Mouse (Mus musculus) limb, embryonic 14.5 days (tissue): ENCODE results near the gene Gcg. TPM values are rescaled to one million over a fixed set of nuclear protein-coding genes. Genes with fewer than 3 reads are reported as not detected.

Experiments used
- ATAC-seq: fragments of 200-750 bp; cut with Nextera tagmentation; 2 replicates; pipeline ENCODE4 v1.8.0; 2017; ENCODE audit warnings: low read depth, moderate number of reproducible peaks, moderate TSS enrichment; ENCODE audit not compliant: low FRiP score
- DNase-seq: peaks from one replicate; pipeline ENCODE4 v3.0.0-alpha.2; 2015; ENCODE audit warnings: low spot score
- H3K27ac ChIP-seq: fragments of 300-500 bp; sonication (generic); replicated peaks from 2 replicates; pipeline ENCODE4 v1.5.1; 2014; ENCODE audit warnings: low read depth, mild to moderate bottlenecking, low read length, moderate library complexity, mixed read lengths
- H3K27me3 ChIP-seq: fragments of 300-500 bp; sonication (generic); 2 replicates; pipeline ENCODE4 v1.6.1; 2014; ENCODE audit warnings: low read length, mixed read lengths; ENCODE audit not compliant: control insufficient read depth, insufficient read depth
- H3K36me3 ChIP-seq: fragments of 300-500 bp; sonication (generic); 2 replicates; pipeline ENCODE4 v1.6.1; 2014; ENCODE audit warnings: mild to moderate bottlenecking, low read length, moderate library complexity, mixed read lengths; ENCODE audit not compliant: control insufficient read depth, insufficient read depth
- H3K4me1 ChIP-seq: fragments of 300-500 bp; sonication (generic); 2 replicates; pipeline ENCODE4 v1.6.1; 2014; ENCODE audit warnings: antibody characterized with exemption, low read length, mixed read lengths; ENCODE audit not compliant: control insufficient read depth, insufficient read depth
- H3K4me2 ChIP-seq: fragments of 300-500 bp; sonication (generic); replicated peaks from 2 replicates; pipeline ENCODE4 v1.6.1; 2014; ENCODE audit warnings: low read depth, mild to moderate bottlenecking, low read length, moderate library complexity; ENCODE audit not compliant: severe bottlenecking
- H3K4me3 ChIP-seq: fragments of 300-500 bp; sonication (generic); replicated peaks from 2 replicates; pipeline ENCODE4 v1.5.1; 2014; ENCODE audit warnings: low read length
- H3K9ac ChIP-seq: fragments of 300-500 bp; sonication (generic); 2 replicates; pipeline ENCODE4 v1.6.1; 2014; ENCODE audit warnings: mild to moderate bottlenecking, low read depth, low read length, moderate library complexity; ENCODE audit not compliant: severe bottlenecking
- H3K9me3 ChIP-seq: fragments of 300-500 bp; sonication (generic); 2 replicates; pipeline ENCODE4 v1.6.1; 2016; ENCODE audit warnings: low read length; ENCODE audit not compliant: control insufficient read depth
- POLR2A ChIP-seq: fragments of 200-500 bp; IDR thresholded peaks from 2 replicates; pipeline ENCODE4 v1.8.0; 2012; ENCODE audit warnings: inconsistent platforms, mild to moderate bottlenecking, moderate library complexity, borderline replicate concordance; ENCODE audit not compliant: insufficient read depth, insufficient read length; ENCODE audit errors: extremely low read depth
- WGBS: fragments of 180-500 bp; shearing (Covaris S2); extraction: QIAGEN DNeasy Blood & Tissue Kit; methylation state at CpG from one replicate; pipeline ENCODE4 v1.1.7; 2014; 5-methylcytosine and 5-hydroxymethylcytosine counted together
- polyA plus RNA-seq, 2 experiments: library from polyadenylated mRNA; depleted of rRNA in 1 of 2; stranded (reverse) in 1 of 2; unstranded in 1 of 2; fragments of >200 nt; fragmentation: Nextera tagmentation in 1 of 2; extraction: Ambion mirVana in 1 of 2; gene quantifications; 2 replicates each; pipeline versions ENCODE4 v1.2.1 to v1.2.3; 2012 to 2014

Gcg gene
- polyA plus RNA-seq, 2 experiments, result 0.15 TPM; not detected in 1

- no peaks in the 10 kb centered on the region for H3K27me3 ChIP-seq
- DNase-seq (no peak), ATAC-seq (no peak)
- peaks cover 7% of the 10 kb centered on the region for H3K4me1 ChIP-seq
- H3K9ac ChIP-seq, result no peak overlapping the region
- no peaks in the 10 kb centered on the region for H3K36me3 ChIP-seq
- WGBS, result 84% methylated on average over 5 of the region's 5 CpGs
- no peak overlapping the region for H3K4me3 ChIP-seq
- no peak for TF ChIP-seq POLR2A
- no peak overlapping the region for H3K4me2 ChIP-seq
- no peaks in the 10 kb centered on the region for H3K9me3 ChIP-seq
- no peak overlapping the region for H3K27ac ChIP-seq
These were observed 23.7 kb upstream of the Gcg start for GRCm38 (mm10) chr2:62507130-62507529.

GRCm38 (mm10) chr2:62506441-62506840, 23.0 kb upstream of the Gcg start:
- H3K9ac ChIP-seq, result no peak overlapping the region
- no peaks in the 10 kb centered on the region for H3K9me3 ChIP-seq
- no peak overlapping the region for H3K27ac ChIP-seq
- no peak overlapping the region for H3K4me3 ChIP-seq
- H3K4me1 ChIP-seq, result peaks cover 7% of the 10 kb centered on the region
- no peaks in the 10 kb centered on the region for H3K27me3 ChIP-seq
- no peaks in the 10 kb centered on the region for H3K36me3 ChIP-seq
- H3K4me2 ChIP-seq, result no peak overlapping the region
- DNase-seq (no peak), ATAC-seq (no peak)
- WGBS, result 59% methylated on average over 2 of the region's 2 CpGs
- no peak for TF ChIP-seq POLR2A

- 27% methylated on average over 4 of the region's 4 CpGs for whole genome bisulfite sequencing
- no peaks in the 10 kb centered on the region for H3K27me3 ChIP-seq
- H3K9ac ChIP-seq, result no peak overlapping the region
- peaks cover 7% of the 10 kb centered on the region for H3K4me1 ChIP-seq
- ATAC-seq (peak; percentile 65), DNase-seq (peak; percentile 71)
- H3K27ac ChIP-seq, result 0 out of 2 replicates have a peak overlapping the region, but pooled peaks have one; percentile 35
- no peak for TF ChIP-seq POLR2A
- H3K4me3 ChIP-seq, result no peak overlapping the region
- H3K36me3 ChIP-seq, result no peaks in the 10 kb centered on the region
- no peak overlapping the region for H3K4me2 ChIP-seq
- H3K9me3 ChIP-seq, result no peaks in the 10 kb centered on the region
These were observed 20.9 kb upstream of the Gcg start for GRCm38 (mm10) chr2:62504269-62504796.

- no peak overlapping the region for H3K4me3 ChIP-seq
- no peak for ATAC-seq
- DNase-seq, result no peak
- H3K4me2 ChIP-seq, result no peak overlapping the region
- H3K9me3 ChIP-seq, result no peaks in the 10 kb centered on the region
- no peaks in the 10 kb centered on the region for H3K36me3 ChIP-seq
- 65% methylated on average over 5 of the region's 5 CpGs for WGBS
- H3K9ac ChIP-seq, result no peak overlapping the region
- H3K27ac ChIP-seq, result no peak overlapping the region
- peaks cover 7% of the 10 kb centered on the region for H3K4me1 ChIP-seq
- TF ChIP-seq POLR2A, result no peak
- H3K27me3 ChIP-seq, result no peaks in the 10 kb centered on the region
These were observed 19.9 kb upstream of the Gcg start for GRCm38 (mm10) chr2:62503326-62503725.

- H3K4me1 ChIP-seq, result peaks cover 7% of the 10 kb centered on the region
- DNase-seq, result no peak
- H3K36me3 ChIP-seq, result no peaks in the 10 kb centered on the region
- H3K4me2 ChIP-seq, result no peak overlapping the region
- H3K27ac ChIP-seq, result no peak overlapping the region
- ATAC-seq, result no peak
- H3K9me3 ChIP-seq, result no peaks in the 10 kb centered on the region
- H3K4me3 ChIP-seq, result no peak overlapping the region
- 79% methylated on average over 4 of the region's 4 CpGs for WGBS
- no peak overlapping the region for H3K9ac ChIP-seq
- TF ChIP-seq POLR2A, result no peak
- no peaks in the 10 kb centered on the region for H3K27me3 ChIP-seq
These were observed 19.1 kb upstream of the Gcg start for GRCm38 (mm10) chr2:62502516-62502915.

- TF ChIP-seq POLR2A, result no peak
- Histone ChIP-seq H3K9me3 (no peaks in the 10 kb centered on the region), H3K9ac (no peak overlapping the region), H3K36me3 (no peaks in the 10 kb centered on the region), H3K27ac (no peak overlapping the region), H3K27me3 (no peaks in the 10 kb centered on the region), H3K4me3 (no peak overlapping the region), H3K4me2 (no peak overlapping the region), H3K4me1 (peaks cover 3% of the 10 kb centered on the region; the same call in 1 of the 2 replicates)
- WGBS, result 93% methylated on average over 5 of the region's 5 CpGs
- no peak for DNase-seq
- ATAC-seq, result no peak
These were observed 15.4 kb upstream of the Gcg start for GRCm38 (mm10) chr2:62498821-62499220.
